ENCODE assay signal across 8 mouse cellular contexts in genomic region chr7:18891872-18892599, GRCm38 (mm10). TPM values are rescaled to one million over a fixed set of nuclear protein-coding genes. Genes with fewer than 3 reads are reported as not detected.
DNase-seq lines count a peak whose midpoint lies in the region; ATAC-seq and TF ChIP-seq lines count a peak whose summit lies in the region.

No protein-coding gene starts in this region.

- peak overlapping the region; percentile 25; the same call in 1 of the 2 replicates for H3K4me3 ChIP-seq in embryonic fibroblast, embryonic 13.5 days (ENCODE audit: insufficient read depth, low read length)
- H3K4me3 ChIP-seq in heart, embryonic 10.5 days: peak overlapping the region; percentile 57
- peak overlapping the region; percentile 49 for H3K4me3 ChIP-seq in kidney, embryonic 15.5 days (replicated peaks)
- H3K4me3 ChIP-seq in myocyte: no peak overlapping the region

- H3K9ac ChIP-seq in kidney, embryonic 15.5 days: peak overlapping the region; percentile 48

- H3K79me2 ChIP-seq in myocyte (ENCODE audit: control insufficient read depth, insufficient read depth): no peaks in the 10 kb centered on the region

- H3K27ac ChIP-seq in embryonic fibroblast, embryonic 13.5 days (ENCODE audit: insufficient read depth, low read length): no peak overlapping the region
- H3K27ac ChIP-seq in heart, embryonic 10.5 days: no peak overlapping the region
- no peak overlapping the region for H3K27ac ChIP-seq in kidney, embryonic 15.5 days

- H3K4me1 ChIP-seq in embryonic fibroblast, embryonic 13.5 days (ENCODE audit: control insufficient read depth, insufficient read depth, low read length): no peaks in the 10 kb centered on the region
- peaks cover 22% of the 10 kb centered on the region for H3K4me1 ChIP-seq in heart, embryonic 10.5 days
- H3K4me1 ChIP-seq in kidney, embryonic 15.5 days: peaks cover 22% of the 10 kb centered on the region

- no peak for TF ChIP-seq POLR2A in embryonic fibroblast, embryonic 13.5 days (IDR thresholded peaks at IDR 0.05; ENCODE audit: low read depth, low read length)
- TF ChIP-seq POLR2A in myocyte (IDR thresholded peaks at IDR 0.05; ENCODE audit: insufficient read length, low read depth): no peak

- DNase-seq in A20 (ENCODE audit: low read depth, low spot score) (peak; percentile 86), liver (peak; percentile 82)
- peak; percentile 95 for DNase-seq in brain, adult 2 months (ENCODE audit: low read depth, low spot score)
- peak; percentile 91 for DNase-seq in heart, embryonic 10.5 days (ENCODE audit: low spot score)
- DNase-seq in spleen, postnatal 4 days (ENCODE audit: low spot score in 2 of 2): peak; percentile 80 to 91

- TF ChIP-seq CTCF in embryonic fibroblast, embryonic 13.5 days (IDR thresholded peaks at IDR 0.05; ENCODE audit: borderline replicate concordance, insufficient read depth, low read length): peak; percentile 84

- H3K36me3 ChIP-seq in heart, embryonic 10.5 days: 0 out of 2 replicates have a peak, but pooled peaks cover 4% of the 10 kb centered on the region
- H3K36me3 ChIP-seq in kidney, embryonic 15.5 days: 0 out of 2 replicates have a peak, but pooled peaks cover 4% of the 10 kb centered on the region
- H3K36me3 ChIP-seq in myocyte (ENCODE audit: control insufficient read depth, insufficient read depth): no peaks in the 10 kb centered on the region

- ATAC-seq in kidney, embryonic 15.5 days (replicated peaks; ENCODE audit: low FRiP score): peak; percentile 56

- H3K4me2 ChIP-seq in kidney, embryonic 15.5 days: peak overlapping the region; percentile 92
- H3K4me2 ChIP-seq in myocyte (ENCODE audit: low read depth): peak overlapping the region; percentile 65

- no peak overlapping the region for H3ac ChIP-seq in myocyte (ENCODE audit: control insufficient read depth, insufficient read length)

- 20% methylated on average over 33 of the region's 33 CpGs for WGBS in heart, embryonic 10.5 days
- WGBS in kidney, embryonic 15.5 days: 21% methylated on average over 33 of the region's 33 CpGs

- H3K27me3 ChIP-seq in heart, embryonic 10.5 days (ENCODE audit: insufficient read depth, poor library complexity, severe bottlenecking): peaks cover 29% of the 10 kb centered on the region
- H3K27me3 ChIP-seq in kidney, embryonic 15.5 days: peaks cover 14% of the 10 kb centered on the region
- H3K27me3 ChIP-seq in myocyte (ENCODE audit: control insufficient read depth, insufficient read depth, insufficient read length): no peaks in the 10 kb centered on the region

- H3K9me3 ChIP-seq in heart, embryonic 10.5 days: no peaks in the 10 kb centered on the region
- H3K9me3 ChIP-seq in kidney, embryonic 15.5 days (replicated peaks): no peaks in the 10 kb centered on the region

TF ChIP-seq in myocyte, 11 proteins besides CTCF, POLR2A, EP300 and RAD21:
- TF ChIP-seq MAX (IDR thresholded peaks at IDR 0.05; ENCODE audit: low read depth) (no peak), CEBPB (IDR thresholded peaks at IDR 0.05; ENCODE audit: insufficient read depth, poor library complexity, severe bottlenecking) (no peak), SRF (IDR thresholded peaks at IDR 0.05; ENCODE audit: control insufficient read depth, insufficient read length, low read depth) (no peak), E2F4 (IDR thresholded peaks at IDR 0.05; ENCODE audit: insufficient read depth) (no peak)
TF ChIP-seq in myocyte: peak in this region for 0.

RNA-seq across cellular contexts. Expression of gene Ccdc61, which starts 18.2 kb away (rescaled TPM):
- polyA plus RNA-seq in embryonic fibroblast, embryonic 13.5 days (2011; ENCODE audit: insufficient read length, low read depth, missing spikeins): 10.1 and 10.5 TPM in 2 replicates
- 26.9 and 29.4 TPM in 2 replicates for polyA plus RNA-seq in heart, embryonic 10.5 days (2016; fragmentation: Nextera tagmentation; extraction: Ambion mirVana)
- 27.7 and 28.9 TPM in 2 replicates for polyA plus RNA-seq in kidney, embryonic 15.5 days (2015; fragmentation: Nextera tagmentation; extraction: Ambion mirVana)
- 7.7 TPM for polyA plus RNA-seq in myocyte (2012; fragmentation: generic; extraction: Trizol)

RNA-seq across cellular contexts. Expression of gene Pglyrp1, which starts 20.9 kb away (rescaled TPM):
- not detected in 2 replicates for polyA plus RNA-seq in embryonic fibroblast, embryonic 13.5 days (2011; ENCODE audit: insufficient read length, low read depth, missing spikeins)
- polyA plus RNA-seq in heart, embryonic 10.5 days (2016; fragmentation: Nextera tagmentation; extraction: Ambion mirVana): 0.26 and 0.43 TPM in 2 replicates
- 2.3 and 4.8 TPM in 2 replicates for polyA plus RNA-seq in kidney, embryonic 15.5 days (2015; fragmentation: Nextera tagmentation; extraction: Ambion mirVana)
- not detected for polyA plus RNA-seq in myocyte (2012; fragmentation: generic; extraction: Trizol)

RNA-seq across cellular contexts. Expression of gene Nova2, which starts 33.7 kb away (rescaled TPM):
- polyA plus RNA-seq in embryonic fibroblast, embryonic 13.5 days (2011; ENCODE audit: insufficient read length, low read depth, missing spikeins): 0.23 and 0.30 TPM in 2 replicates
- 0.53 and 0.57 TPM in 2 replicates for polyA plus RNA-seq in heart, embryonic 10.5 days (2016; fragmentation: Nextera tagmentation; extraction: Ambion mirVana)
- 0.67 and 0.93 TPM in 2 replicates for polyA plus RNA-seq in kidney, embryonic 15.5 days (2015; fragmentation: Nextera tagmentation; extraction: Ambion mirVana)
- polyA plus RNA-seq in myocyte (2012; fragmentation: generic; extraction: Trizol): 0.06 TPM

RNA-seq across cellular contexts. Expression of gene Mill2, which starts 52.3 kb away (rescaled TPM):
- 1.8 and 3.0 TPM in 2 replicates for polyA plus RNA-seq in embryonic fibroblast, embryonic 13.5 days (2011; ENCODE audit: insufficient read length, low read depth, missing spikeins)
- 0.04 and 0.21 TPM in 2 replicates for polyA plus RNA-seq in heart, embryonic 10.5 days (2016; fragmentation: Nextera tagmentation; extraction: Ambion mirVana)
- polyA plus RNA-seq in kidney, embryonic 15.5 days (2015; fragmentation: Nextera tagmentation; extraction: Ambion mirVana): 0.76 and 1.2 TPM in 2 replicates
- polyA plus RNA-seq in myocyte (2012; fragmentation: generic; extraction: Trizol): 0.24 TPM
